Mouse (Mus musculus): ENCODE data around the gene Vmn1r72.

Gene Vmn1r72

DNA sequence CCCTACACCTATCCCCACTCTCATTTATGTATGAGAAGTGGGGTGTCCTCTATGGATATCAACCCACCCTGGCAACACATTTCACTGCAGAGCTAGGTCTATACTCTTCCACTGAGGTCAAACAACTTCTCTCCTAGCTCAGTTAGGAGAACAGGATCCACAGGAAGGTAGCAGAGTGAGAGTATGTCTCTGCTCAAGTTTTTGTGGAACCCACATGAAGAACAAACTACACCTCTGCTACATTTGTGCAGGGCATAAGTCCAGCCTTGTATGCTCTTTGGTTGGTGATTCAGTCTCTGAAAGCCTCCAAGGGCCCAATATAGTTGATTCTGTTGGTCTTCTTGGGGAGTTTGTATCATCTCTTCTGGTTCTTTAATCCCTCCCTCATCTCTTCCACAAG is at the start of gene Vmn1r72:
Gene Vmn1r72 (minus strand): TSS at position 101 of the 400 bp plus-strand sequence.

DNA sequence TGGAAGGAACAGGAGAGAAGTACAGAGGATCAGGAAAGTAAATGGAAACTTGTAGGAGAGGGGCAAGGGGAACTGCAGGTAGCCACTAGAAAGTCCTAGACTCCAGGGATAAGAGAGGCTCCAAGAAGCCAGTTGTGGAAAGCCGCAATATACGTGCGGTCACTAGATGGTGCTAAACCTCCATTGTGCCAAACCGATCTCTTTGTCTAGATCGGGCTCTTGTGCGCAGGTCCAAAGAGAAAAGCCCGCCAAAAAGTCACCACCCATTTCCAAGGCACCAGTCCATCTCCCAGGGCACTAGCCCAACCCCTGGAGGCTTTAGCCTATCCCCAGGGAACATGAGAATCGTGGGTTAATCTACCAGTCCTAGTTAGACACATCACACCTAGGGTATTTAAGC is 62.9 kb downstream of the Vmn1r72 start:
- WGBS, result 8% methylated on average over 8 of the region's 8 CpGs
